Mouse (Mus musculus) WW6 (cell line): ENCODE results near the gene Ogfrl1.

ENCODE experiments used
- DNase-seq: peaks from one replicate; pipeline ENCODE4 v3.0.0-alpha.2; 2013; ENCODE audit warnings: low read depth, low spot score

The Ogfrl1 gene

GRCm38 (mm10) chr1:23352895-23353294 is 44.7 kb downstream of the Ogfrl1 start:
- DNase-seq: no peak

- DNase-seq: no peak
Measured at GRCm38 (mm10) chr1:23351756-23352155, 45.8 kb downstream of the Ogfrl1 start.

- DNase-seq: no peak
Measured at GRCm38 (mm10) chr1:23345633-23346032, 51.9 kb downstream of the Ogfrl1 start.

GRCm38 (mm10) chr1:23342864-23343263 is 54.7 kb downstream of the Ogfrl1 start:
- DNase-seq: no peak

GRCm38 (mm10) chr1:23342224-23342623 is 55.3 kb downstream of the Ogfrl1 start:
- no peak for DNase-seq

- DNase-seq: no peak
Measured at GRCm38 (mm10) chr1:23335726-23336363, 61.7 kb downstream of the Ogfrl1 start.

- DNase-seq: no peak
Measured at GRCm38 (mm10) chr1:23335050-23335449, 62.5 kb downstream of the Ogfrl1 start.

- no peak for DNase-seq
Measured at GRCm38 (mm10) chr1:23332192-23332591, 65.4 kb downstream of the Ogfrl1 start.

- no peak for DNase-seq
Measured at GRCm38 (mm10) chr1:23325160-23325559, 72.4 kb downstream of the Ogfrl1 start.

- DNase-seq: no peak
Measured at GRCm38 (mm10) chr1:23324226-23324625, 73.3 kb downstream of the Ogfrl1 start.

- no peak for DNase-seq
Measured at GRCm38 (mm10) chr1:23323286-23323685, 74.3 kb downstream of the Ogfrl1 start.

GRCm38 (mm10) chr1:23322208-23322607 is 75.4 kb downstream of the Ogfrl1 start:
- DNase-seq: no peak

GRCm38 (mm10) chr1:23321331-23321851 is 76.2 kb downstream of the Ogfrl1 start:
- no peak for DNase-seq

- DNase-seq: no peak
Measured at GRCm38 (mm10) chr1:23320591-23321195, 76.9 kb downstream of the Ogfrl1 start.
